Mouse (Mus musculus) gonadal fat pad, adult 2 months (tissue): Measurements from ENCODE around the gene Faim. TPM values are rescaled to one million over a fixed set of nuclear protein-coding genes. Genes with fewer than 3 reads are reported as not detected.

Experiments
- DNase-seq: peaks from one replicate; pipeline ENCODE4 v3.0.0-alpha.2; 2012; ENCODE audit warnings: low read depth
- polyA plus RNA-seq: library from polyadenylated mRNA; depleted of rRNA; stranded (reverse); fragments of >200 nt; gene quantifications from 2 replicates; pipeline ENCODE4 v1.2.3, GENCODE M21; 2012; rRNA removed

The Faim gene
- polyA plus RNA-seq: 5.7 and 11.8 TPM in 2 replicates

DNA sequence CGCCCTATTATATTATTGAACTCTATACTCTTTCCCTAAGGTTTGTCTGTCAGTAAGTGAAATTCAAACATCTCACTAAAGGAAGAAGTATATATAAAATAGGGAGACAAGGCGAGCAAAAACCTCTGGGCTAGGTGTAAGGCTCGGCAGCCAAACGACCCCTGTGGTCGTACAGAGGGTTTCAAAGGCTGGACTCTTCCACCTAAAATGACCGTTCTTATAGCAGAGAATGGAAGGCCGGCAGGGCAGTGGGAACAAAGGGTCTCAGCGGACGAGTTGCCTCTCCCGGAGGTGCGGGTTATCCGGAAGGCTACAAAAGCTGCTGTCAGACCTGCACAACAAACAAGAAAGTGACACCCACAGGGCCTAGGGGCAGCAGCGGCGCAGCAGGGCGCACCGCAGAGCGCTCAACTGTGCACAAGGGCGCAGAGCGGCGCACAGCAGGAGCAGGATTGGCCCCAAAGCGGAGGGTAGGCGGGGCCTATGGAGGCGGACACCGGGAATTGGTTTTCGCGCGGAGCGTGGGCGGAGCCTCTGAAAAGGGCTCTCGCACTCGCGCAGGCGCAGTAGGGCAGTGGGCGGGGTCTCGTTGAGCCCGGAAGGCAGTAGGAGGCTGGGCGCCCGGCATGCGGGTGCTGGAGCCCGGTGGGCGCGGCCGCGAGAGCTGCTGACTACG, at the start of gene Faim:
Gene Faim, plus strand, starts transcription at position 574 of the 676 bp plus-strand sequence.
- peak; percentile 55 for DNase-seq

DNA sequence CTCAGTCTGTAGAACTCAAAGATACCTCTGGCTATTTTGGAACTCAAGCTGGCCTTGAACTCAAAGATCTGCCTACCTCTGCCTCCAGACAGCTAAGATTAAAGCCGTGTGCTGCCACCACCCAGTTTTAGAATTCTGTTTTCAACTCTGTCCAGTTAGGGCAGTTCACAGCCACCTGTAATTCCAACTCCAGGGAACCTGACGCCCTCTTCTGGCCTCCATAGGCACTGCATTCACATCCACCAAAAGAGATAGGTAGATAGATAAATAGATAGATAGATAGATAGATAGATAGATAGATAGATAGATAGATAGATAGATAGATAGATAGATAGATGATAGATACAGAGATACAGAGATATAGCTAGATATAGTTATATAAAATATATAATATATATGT, 46.9 kb upstream of the Faim start:
- DNase-seq: no peak

DNA sequence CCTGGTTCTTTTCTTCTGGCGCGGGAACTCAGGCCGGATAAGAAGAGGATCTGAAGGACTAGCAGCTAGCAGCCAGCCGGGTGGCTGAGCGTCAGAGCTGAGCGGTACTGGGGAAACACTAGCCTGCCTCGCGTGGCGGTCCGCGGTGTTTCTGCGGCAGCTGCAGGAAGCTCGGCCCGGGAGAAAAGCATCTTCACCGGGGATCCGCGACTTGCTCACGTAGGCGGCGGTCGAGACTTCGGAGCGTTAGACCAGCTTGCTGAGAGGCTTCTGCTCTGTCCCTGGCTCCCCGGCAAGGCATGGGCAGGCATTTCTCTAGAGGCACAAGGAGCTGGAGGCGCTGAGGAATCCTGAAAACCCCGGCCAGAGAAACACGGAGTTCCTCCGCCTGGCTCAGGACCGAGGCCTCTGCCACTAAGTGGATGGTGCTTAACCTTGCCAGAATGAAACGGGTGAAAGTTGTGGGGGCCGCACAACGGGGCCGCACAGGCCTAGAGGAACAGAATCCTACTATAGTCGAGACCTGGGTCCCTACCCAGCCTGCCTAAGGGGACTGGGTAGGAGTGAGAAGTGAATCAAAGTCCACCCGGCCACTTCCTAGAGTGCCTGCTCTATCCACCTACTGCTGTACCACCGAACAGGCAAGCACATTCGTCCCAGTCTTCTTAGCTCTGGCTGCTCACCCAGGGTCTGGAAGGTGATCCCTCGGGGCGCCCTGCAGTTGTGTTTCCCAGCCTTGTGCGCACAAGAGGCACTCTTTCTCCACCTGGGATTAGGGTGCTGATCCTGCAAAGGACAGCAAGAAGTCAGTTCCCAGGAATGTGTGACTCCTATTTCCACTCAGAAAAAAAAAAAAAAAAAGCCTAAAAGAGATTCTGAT, 33.8 kb upstream of the Faim start:
- no peak for DNase-seq

DNA sequence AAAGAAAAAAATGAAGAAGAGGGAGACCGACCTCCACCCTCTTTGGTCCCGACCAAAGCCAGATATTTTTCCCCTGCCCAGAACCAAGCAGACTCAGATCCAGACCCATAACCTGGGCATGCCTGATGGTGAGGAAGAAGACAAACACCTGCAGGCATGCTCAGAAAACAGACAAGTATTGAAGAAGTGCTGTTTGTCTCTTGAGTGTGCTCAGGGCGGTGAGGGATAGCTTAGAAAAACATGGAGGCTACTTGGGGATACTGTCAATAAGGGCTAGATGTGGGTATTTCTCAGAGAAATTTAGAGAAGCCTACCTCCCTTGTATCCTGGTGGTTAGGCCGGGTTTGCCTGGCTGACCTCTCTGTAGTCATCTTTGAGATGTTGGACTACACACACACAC, 32.9 kb upstream of the Faim start:
- no peak for DNase-seq

DNA sequence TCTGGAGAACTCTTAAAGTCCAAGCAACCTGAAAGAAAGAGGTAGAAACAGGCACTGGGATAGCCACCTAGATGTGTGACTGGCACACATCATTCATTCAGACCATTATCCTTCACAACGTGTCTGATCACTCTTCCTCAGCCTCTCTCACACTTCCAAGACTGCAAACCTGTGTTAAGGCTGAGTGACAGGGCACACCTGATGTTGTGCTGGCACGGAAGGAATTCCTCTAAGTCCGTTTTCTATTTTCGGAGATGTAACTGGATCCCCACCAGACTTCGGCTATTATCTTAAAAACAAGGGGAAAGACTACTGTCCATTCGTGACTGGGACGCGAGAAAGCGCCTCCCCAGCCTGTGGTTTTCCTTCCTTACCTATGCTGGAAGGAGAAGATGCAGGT, 32.3 kb upstream of the Faim start:
- no peak for DNase-seq

DNA sequence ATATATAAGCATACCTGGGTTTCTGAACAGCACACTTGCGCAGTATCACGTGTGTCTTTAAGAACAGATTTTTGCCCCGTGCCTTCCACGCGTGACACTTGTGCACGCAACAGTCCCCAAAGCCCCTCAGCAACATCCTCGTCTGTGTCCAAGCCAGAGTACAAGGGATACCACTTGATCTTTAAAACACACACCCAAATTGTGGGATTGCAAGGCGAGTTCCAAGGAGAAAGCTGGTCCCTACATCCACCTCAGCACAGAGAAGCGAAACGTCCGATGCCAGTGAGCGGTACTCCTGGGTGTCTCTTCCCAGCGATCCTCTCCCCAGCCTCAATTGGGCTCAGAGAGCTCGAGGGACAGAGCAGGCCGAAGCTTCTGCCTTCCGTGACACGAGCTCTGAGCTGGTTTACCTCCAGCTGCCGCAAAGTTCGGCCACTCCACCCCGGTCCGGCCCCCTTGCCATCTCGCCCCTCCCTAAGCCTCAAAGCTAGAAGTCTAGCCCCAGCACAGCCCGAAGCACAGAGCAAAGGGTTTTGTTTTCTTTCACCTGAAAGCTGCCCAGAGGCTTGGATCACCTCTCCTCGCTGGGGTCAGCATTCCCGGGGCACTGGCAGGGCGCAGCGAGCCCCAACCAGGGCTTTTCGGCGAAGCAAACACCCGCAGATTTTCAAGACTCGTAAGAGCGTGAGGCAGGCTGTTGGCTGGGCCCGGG, 31.6 kb upstream of the Faim start:
- DNase-seq: no peak

DNA sequence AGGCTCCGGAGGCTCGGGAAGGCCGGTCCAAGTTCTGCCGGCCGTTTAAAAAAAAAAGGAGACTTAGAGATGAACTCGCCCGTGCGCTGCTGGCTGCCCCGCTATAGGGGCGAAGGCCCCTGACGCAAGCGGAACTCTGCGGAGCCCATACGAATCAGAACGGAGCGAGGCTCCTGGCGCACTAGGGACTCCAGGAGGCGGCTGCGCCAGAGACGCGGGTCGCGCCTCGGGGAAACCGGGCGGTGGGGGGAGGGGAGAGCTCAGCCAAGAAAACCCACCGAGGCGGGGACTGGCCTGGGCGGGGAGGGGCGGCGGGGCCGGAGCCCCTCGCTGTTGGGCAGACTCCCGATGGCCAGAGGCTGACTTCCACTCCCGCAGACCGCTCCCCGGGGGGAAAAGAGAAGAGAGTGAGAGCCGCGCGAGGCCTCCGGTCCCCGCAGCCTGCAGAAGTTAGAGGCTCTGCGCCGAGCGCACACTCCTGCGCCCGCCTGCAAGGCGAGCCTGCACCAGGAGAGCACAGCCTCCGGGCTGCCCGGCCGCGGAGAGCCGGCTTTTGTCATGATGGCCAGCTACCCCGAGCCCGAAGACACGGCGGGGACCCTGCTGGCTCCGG, 31.0 kb upstream of the Faim start, which contains the start of gene Foxl2:
Gene Foxl2, plus strand, starts transcription at position 186 of the 613 bp plus-strand sequence.
- no peak for DNase-seq

DNA sequence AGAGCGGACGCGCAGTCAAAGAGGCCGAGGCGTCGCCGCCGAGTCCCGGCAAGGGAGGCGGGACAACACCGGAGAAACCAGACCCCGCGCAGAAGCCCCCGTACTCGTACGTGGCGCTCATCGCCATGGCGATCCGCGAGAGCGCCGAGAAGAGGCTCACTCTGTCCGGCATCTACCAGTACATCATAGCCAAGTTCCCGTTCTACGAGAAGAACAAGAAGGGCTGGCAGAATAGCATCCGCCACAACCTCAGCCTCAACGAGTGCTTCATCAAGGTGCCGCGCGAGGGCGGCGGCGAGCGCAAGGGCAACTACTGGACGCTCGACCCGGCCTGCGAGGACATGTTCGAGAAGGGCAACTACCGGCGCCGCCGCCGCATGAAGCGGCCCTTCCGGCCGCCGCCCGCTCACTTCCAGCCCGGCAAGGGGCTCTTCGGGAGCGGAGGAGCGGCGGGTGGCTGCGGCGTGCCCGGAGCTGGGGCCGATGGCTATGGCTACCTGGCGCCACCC, 30.4 kb upstream of the Faim start:
- DNase-seq: no peak

DNA sequence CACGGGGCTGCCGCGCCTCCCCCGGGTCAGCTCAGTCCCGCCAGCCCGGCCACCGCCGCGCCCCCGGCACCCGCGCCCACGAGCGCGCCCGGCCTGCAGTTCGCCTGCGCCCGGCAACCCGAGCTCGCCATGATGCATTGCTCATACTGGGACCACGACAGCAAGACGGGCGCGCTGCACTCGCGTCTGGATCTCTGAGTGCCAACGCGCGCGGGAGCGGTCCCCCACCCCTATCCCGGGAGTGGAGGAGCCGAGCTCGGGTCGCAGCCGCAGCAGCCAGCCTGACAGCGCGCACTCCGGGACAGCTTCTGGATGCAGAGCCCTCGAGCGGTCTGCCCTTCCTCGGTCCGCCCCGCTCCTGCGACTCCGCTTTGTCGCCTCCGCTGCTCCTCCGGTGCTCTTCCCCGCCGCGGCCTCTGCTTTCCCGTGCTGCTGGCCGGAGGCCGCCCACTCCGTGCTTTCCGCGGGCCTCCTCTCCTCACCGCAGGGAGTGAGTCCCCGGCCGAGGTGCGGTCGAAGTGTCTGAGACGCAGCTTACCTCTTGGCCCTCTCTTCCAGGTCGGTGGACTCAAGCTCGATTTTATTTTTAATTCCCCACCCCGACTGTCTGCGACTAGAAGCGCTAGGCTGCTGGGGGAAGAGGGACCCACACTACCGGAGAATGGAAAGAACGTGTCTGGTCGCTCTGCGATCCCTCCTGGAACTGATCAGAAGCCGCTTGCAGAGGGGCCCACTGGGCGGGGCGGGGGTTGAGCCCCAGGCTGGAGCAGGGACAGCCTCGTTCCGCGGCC, 29.4 kb upstream of the Faim start:
- no peak for DNase-seq

DNA sequence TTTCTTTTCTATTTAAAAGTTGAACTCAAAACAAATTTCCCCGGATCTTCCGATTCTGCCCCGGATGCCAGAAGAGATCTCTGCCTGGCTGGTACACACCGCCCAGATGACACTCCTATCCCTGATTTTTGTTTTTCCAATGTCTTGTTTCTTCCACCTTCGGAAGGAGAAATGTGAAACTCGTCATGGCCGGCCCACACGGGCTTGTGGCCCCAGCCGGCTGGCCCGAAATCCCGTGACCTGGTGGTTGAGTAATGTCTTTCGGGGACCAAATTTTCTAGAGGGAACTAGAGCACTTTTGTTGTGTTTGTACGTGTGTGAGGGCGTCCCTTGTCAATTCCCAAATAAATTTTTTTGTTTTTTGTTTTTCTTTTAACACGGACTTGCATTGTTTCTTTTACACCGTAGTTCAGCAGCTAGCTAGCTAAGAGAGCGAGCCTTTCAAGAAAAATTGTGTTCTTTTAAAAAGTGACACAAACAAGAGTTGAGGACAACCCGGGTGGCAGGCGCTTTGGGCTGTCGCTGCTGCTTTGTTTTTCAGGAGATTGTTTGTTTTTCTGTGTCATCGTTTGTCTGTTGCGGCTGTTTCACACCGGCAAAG, 28.3 kb upstream of the Faim start:
- DNase-seq: no peak

DNA sequence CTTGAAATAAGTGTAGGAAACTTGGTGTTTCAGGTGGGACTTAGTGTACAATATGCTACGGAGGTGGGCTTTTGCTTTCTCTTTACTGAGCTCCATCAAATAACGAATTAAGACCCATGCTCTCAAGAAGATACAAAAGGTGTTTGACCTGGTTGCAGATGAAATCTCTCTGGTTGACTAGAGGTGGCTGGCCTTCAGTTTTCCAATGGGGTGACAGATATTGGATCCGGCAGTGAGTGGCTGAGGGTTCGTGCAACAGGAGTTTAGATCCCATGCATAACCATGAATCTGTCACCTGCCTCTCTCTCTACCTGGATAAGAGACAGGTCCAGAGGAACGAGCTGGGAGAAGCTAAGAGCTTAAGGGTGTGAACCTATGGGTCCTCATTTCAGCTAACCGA, 27.5 kb upstream of the Faim start:
- no peak for DNase-seq

DNA sequence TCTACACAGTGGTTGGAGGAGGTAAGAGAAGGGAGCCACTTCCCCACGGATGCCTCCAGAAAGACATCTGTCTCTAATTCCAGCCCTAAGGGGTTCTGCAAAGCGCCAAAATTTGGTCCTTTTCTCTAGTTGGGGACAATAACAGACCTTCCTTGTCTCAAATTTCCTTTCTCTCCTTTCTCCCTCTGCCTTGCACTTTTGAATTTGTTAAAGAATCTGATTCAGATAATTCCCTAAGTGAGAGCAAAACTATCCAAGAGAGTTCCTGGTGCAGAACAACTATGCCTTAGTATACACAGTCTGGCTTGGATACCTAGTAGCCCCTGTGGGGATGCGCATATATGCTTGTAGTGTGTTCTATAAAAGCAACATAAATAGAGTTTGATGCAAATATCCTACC, 26.3 kb upstream of the Faim start:
- no peak for DNase-seq

DNA sequence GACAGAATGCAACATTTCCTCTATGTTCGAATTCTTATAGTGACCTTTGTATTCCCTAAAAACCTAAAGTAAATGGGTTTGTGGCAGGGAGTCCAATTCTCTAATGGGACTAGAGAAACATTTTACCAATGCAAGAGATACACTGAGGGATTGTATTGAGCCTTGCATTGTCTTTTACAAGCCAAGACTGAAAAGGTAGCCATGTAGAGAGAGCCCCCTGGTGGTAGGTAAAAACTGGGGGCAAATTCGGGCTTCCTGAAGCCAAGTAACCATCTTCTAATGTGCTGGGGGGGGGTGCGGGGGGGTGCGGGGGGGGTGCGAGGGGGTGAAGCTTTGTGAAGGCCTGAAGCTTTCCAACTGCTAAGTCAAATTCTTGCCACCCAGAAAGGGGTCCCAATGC, 25.8 kb upstream of the Faim start:
- DNase-seq: no peak

DNA sequence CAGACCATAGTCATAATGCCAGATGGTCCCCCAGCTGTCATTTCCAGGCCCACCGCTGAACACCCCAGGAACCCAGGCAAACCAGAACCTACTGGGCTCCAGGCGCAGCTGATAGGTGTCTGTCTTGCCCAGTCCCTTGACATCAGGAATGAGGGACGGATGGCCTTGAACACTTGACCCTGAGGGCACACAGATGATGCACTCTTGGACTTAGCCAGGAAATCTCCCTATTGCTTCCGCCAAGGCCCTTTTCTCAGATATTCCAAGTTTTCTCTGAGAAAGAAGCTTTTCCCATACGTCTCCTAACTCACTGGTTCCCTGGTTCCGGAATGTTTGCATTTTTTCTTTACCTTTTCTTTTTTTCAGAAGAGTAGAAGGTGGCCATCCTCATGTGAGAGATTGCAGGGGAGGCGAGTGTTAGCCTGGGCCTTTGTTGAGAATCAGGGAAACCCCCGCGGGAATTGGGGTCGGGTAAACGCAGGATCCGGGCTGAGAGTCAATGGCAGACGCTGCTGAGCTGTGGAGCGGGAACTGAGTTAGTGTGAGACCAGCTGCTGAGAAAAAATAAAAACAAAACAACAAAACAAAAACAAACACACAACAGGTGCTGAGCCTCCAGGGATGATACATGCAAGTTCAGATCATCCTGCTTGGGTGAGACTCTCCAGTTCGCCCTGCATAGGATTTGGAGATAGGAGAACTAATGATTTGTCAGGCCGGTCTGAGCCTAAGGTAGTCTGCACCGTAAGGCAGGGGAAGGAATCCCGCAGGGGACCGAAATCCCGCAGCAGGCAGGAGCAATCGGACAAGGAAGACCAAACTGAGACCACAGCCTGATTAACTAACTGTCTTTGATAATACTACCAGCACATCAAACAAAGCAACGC, 24.3 kb upstream of the Faim start:
- DNase-seq: no peak

DNA sequence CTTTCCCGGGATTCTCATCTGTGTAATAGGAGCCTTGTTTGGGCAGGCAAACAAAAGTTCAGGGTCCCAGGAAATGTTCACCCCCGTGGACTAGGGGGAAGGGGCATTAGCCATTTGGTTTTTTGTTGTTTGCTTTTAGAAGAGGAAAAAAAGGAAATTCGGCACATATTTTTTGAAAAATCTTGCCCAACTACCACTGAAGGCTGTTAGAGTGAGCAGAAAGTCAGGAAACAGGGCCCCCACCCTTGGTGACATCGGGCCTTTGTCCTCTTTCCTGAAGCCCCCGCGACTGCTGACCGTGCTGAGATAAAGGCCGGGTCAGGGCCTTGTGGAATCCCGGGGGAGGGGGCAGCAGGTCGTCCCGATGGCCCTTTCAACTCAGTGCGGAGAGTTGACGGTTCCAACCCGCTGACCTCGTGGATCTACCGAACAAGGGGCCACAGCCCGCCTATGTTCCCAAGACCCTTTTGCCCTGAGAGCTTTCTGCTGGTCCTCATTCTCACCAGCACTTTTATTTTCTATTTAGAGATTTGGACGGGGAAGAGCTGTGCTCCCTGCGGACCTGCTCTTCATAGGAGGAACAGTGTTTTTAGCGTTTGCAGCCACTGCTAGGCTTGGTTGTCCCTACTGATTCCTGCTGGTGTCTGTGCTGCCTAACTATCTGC, 23.6 kb upstream of the Faim start:
- no peak for DNase-seq

DNA sequence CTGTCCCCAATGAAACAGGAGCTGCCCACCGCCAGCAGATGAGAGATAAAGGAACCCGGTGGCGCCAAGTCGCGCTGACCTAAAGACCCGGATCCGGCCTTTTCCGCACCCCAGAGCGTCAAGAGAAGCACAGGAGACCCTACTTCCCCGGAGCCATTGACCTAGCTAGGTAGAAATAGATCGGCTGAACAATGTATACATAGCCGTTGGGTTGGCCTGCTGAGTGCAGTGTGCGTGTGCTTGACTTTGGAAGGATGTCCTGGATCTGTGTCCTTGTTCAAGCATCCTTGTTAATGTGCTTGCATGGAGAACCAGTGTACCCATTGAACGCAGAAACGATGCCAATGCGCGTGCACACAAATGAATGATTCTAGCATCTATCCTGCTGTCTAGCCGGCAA, 22.5 kb upstream of the Faim start:
- DNase-seq: no peak

DNA sequence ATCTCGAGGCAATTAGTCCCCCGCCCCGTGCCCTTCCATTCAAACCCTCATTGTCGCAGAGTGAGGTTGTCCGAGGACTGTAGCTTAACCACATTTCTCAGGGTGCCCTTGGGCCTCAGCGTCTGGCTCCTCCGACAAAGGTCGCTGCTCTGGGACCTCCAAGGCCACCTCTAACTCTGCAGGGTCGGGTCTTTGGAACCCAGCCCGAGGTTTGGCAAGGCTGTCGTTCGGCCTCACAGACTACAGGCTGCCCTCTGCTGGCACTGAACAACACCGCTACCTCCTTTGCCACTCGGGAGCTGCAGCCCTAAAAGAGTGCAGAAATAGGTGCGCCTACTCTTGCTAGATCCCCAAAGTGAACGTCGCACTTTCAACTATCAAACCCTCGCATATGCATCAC, 21.1 kb upstream of the Faim start:
- DNase-seq: no peak

DNA sequence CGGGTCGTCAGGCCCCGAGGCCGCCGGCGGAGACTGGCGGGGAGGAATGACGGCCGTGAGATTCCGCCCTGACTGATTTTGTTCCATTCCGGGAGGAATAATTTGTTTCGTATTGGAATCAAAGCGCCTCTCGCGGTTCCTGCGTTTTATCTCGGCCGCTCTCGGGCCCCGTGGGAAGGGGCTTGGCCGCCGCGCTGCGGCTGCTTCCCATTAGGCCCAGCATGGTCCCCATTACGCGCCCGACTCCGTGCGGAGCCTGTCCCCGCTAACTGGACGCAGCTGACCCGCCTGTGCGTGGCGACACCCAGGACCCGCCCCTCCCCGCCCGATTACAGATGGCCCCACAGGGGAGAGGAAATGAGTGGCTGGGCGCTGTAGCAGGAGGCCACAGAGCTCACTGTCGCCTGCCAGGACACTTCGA, 13.1 kb upstream of the Faim start:
- no peak for DNase-seq

DNA sequence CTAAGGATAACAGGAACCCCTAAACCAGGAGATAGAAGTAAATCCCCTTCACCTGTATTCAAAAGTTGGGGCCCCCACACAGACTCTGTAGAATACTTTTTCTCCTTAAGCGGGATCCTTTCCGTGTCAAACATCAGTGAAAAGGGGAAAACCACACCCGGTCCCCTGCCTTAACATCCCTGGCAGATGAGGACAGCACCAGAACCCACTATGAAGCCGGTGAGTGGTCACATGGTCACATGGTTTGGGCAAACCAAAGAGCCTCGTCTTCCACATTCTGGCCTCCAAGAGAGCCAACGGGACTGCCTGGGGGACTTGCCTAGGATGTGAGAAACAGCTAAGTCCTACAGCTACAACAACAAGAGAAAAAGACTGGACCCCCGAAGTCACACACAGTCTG, 12.6 kb upstream of the Faim start:
- no peak for DNase-seq
